Mouse (Mus musculus) embryonic facial prominence, embryonic 14.5 days (tissue): ENCODE results near the gene Rflna. TPM values are rescaled to one million over a fixed set of nuclear protein-coding genes. Genes with fewer than 3 reads are reported as not detected.

ENCODE experiments used
- ATAC-seq: fragments of 200-750 bp; cut with Nextera tagmentation; 2 replicates; pipeline ENCODE4 v1.8.0; 2017; ENCODE audit warnings: low read depth, moderate number of reproducible peaks, moderate TSS enrichment
- DNase-seq: peaks from one replicate; pipeline ENCODE4 v3.0.0-alpha.2; 2015; ENCODE audit warnings: low spot score
- H3K27ac ChIP-seq: fragments of 300-500 bp; sonication (generic); replicated peaks from 2 replicates; pipeline ENCODE4 v1.5.1; 2014; ENCODE audit warnings: low read depth, mild to moderate bottlenecking, low read length, moderate library complexity
- H3K27me3 ChIP-seq: fragments of 300-500 bp; sonication (generic); replicated peaks from 2 replicates; pipeline ENCODE4 v1.6.1; 2014; ENCODE audit warnings: low read length; ENCODE audit not compliant: control insufficient read depth, insufficient read depth
- H3K36me3 ChIP-seq: fragments of 300-500 bp; sonication (generic); 2 replicates; pipeline ENCODE4 v1.6.1; 2014; ENCODE audit warnings: low read length, mixed read lengths; ENCODE audit not compliant: control insufficient read depth, insufficient read depth
- H3K4me1 ChIP-seq: fragments of 300-500 bp; sonication (generic); 2 replicates; pipeline ENCODE4 v1.6.1; 2014; ENCODE audit warnings: antibody characterized with exemption, low read length; ENCODE audit not compliant: control insufficient read depth, insufficient read depth
- H3K4me2 ChIP-seq: fragments of 300-500 bp; sonication (generic); 2 replicates; pipeline ENCODE4 v1.6.1; 2014; ENCODE audit warnings: low read depth, mild to moderate bottlenecking, low read length, moderate library complexity, mixed read lengths
- H3K4me3 ChIP-seq: fragments of 300-500 bp; sonication (generic); 2 replicates; pipeline ENCODE4 v1.5.1; 2014; ENCODE audit warnings: low read depth, mild to moderate bottlenecking, low read length
- H3K9ac ChIP-seq: fragments of 300-500 bp; sonication (generic); 2 replicates; pipeline ENCODE4 v1.6.1; 2014; ENCODE audit warnings: low read depth, mild to moderate bottlenecking, low read length, moderate library complexity, mixed read lengths
- H3K9me3 ChIP-seq: fragments of 300-500 bp; sonication (generic); 2 replicates; pipeline ENCODE4 v1.6.1; 2016; ENCODE audit warnings: low read length; ENCODE audit not compliant: control insufficient read depth
- WGBS: fragments of 180-500 bp; shearing (Covaris S2); extraction: QIAGEN DNeasy Blood & Tissue Kit; methylation state at CpG from one replicate; pipeline ENCODE4 v1.1.7; 2014; 5-methylcytosine and 5-hydroxymethylcytosine counted together
- polyA plus RNA-seq: library from polyadenylated mRNA; unstranded; fragments of >200 nt; fragmentation: Nextera tagmentation; extraction: Ambion mirVana; gene quantifications from 2 replicates; pipeline ENCODE4 v1.2.1, GENCODE M21; 2014

Rflna gene
- polyA plus RNA-seq, 1 experiment from 2014 or later = 19.3 TPM

DNA sequence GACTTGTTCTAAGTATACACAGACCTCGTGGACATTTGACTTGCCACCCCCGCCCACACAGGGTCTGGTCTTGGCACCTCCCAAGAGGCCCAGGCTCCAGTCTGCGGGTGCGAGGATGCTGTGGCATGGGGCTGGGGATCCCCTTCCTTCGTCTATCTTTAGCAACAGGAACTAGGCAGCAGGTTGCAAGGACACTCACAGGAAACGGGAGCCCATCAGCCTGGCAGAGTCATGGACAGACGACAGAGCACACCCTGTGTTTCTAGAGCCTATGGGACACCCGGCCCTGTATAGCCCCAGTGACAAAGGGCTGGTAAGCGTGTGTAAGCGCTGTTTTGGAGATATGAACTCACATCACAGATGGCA lies 49.2 kb downstream of the Rflna start:
- Histone ChIP-seq H3K4me2 (no peak overlapping the region), H3K9ac (0 out of 2 replicates have a peak overlapping the region, but pooled peaks have one; percentile 9), H3K4me3 (no peak overlapping the region), H3K36me3 (peaks cover 73% of the 10 kb centered on the region), H3K27ac (no peak overlapping the region), H3K4me1 (peaks cover 15% of the 10 kb centered on the region), H3K27me3 (no peaks in the 10 kb centered on the region), H3K9me3 (no peaks in the 10 kb centered on the region)
- DNase-seq (no peak), ATAC-seq (no peak)
- 75% methylated on average over 10 of the region's 10 CpGs for WGBS

DNA sequence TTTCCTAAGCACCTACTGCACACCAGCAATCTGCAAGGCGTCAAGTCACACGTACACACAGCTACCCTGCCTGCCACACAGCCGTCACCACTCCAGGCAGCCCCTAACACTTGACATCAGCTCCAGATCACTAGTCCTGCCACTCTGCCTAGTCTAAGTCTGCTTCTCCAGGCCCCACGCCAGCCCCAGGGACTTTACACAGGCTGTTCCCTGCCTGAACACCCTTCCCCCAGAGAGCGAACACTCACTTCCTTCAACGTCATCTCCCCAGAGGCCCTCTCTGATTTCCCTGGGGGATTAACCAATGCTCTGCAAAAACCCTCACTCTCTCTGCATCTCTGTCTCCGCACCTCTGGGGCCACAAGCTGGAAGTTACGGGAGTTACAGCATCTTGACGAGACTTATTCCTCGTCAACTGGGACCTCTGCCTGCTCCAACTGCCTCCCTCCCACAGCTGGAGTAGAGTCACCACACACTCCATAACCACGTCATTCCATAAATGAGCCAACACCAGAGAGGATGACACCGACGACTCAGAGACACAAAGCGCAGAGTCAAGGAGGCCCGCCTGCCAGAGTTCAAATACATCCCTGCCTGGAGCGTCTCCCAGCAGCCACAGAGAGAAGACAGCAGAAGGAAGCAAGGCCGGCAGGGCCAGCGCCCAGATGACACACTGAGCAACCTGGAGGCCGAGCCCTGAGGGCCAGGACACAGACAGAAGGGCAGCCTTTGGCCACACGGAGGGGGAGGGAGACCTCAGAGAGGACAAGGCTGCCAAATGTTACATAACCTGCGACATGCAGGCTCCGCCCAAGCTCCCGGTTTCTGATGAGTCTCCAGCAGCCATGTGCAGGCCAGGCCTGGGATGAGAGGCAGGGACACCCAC lies 49.8 kb downstream of the Rflna start:
- peaks cover 22% of the 10 kb centered on the region for H3K4me1 ChIP-seq
- H3K9me3 ChIP-seq = no peaks in the 10 kb centered on the region
- H3K27ac ChIP-seq = 0 out of 2 replicates have a peak overlapping the region, but pooled peaks have one; percentile 6
- peak; percentile 37 for DNase-seq
- WGBS = 65% methylated on average over 21 of the region's 23 CpGs
- H3K9ac ChIP-seq = 0 out of 2 replicates have a peak overlapping the region, but pooled peaks have one; percentile 9
- no peak for ATAC-seq
- H3K4me3 ChIP-seq = no peak overlapping the region
- no peaks in the 10 kb centered on the region for H3K27me3 ChIP-seq
- H3K4me2 ChIP-seq = no peak overlapping the region
- peaks cover 66% of the 10 kb centered on the region for H3K36me3 ChIP-seq

DNA sequence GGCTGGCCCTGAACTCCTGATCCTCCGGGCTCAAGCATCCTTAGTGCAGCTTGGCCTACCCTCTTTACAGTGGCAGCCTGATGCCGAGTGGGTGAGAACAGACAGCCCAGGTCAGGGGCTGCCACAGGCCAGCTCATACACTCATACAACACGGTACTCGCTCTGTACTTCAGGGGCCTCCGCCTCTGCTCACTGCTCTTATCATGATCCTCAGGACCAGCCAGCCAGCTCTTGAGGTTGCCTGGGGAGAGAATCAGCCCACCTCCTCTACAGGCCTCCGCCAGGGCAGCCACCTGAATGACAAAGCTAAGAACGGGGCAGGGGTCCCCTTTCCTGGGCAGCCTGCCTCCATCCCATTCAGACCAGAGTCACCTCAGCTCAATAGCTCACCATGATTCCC lies 50.6 kb downstream of the Rflna start:
- peaks cover 30% of the 10 kb centered on the region for H3K4me1 ChIP-seq
- peaks cover 58% of the 10 kb centered on the region for H3K36me3 ChIP-seq
- H3K27me3 ChIP-seq = no peaks in the 10 kb centered on the region
- 86% methylated on average over 7 of the region's 7 CpGs for WGBS
- no peak overlapping the region for H3K27ac ChIP-seq
- no peak for ATAC-seq
- H3K9ac ChIP-seq = no peak overlapping the region
- H3K4me2 ChIP-seq = no peak overlapping the region
- H3K4me3 ChIP-seq = no peak overlapping the region
- no peaks in the 10 kb centered on the region for H3K9me3 ChIP-seq
- no peak for DNase-seq

DNA sequence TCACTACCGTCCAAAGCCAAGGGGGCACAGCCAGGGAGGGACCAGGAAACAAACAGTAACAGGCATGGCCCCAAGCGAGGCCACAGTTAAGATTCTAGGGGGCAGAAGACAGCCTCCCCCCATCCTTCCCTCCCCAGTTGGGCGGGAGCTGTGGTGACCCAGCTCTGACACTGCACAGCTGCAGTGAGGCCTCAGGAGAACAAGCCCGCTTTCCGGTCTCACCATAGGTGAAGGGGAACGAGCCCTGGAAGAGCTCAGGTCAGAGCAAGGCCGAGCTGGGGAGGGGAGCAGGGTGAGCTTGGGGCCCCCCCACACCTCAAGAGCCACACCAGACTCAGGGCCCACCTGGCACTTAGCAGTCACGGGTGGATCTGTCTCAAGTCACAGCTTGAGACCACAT lies 52.9 kb downstream of the Rflna start:
- no peak for DNase-seq
- Histone ChIP-seq H3K4me1 (peaks cover 49% of the 10 kb centered on the region), H3K36me3 (peaks cover 36% of the 10 kb centered on the region), H3K9ac (peak overlapping the region; percentile 34; the same call in 1 of the 2 replicates), H3K9me3 (no peaks in the 10 kb centered on the region), H3K27ac (peak overlapping the region; percentile 77), H3K27me3 (no peaks in the 10 kb centered on the region), H3K4me3 (peak overlapping the region; percentile 15; the same call in 1 of the 2 replicates), H3K4me2 (peak overlapping the region; percentile 58; the same call in 1 of the 2 replicates)
- 47% methylated on average over 7 of the region's 8 CpGs for WGBS
- no peak for ATAC-seq

DNA sequence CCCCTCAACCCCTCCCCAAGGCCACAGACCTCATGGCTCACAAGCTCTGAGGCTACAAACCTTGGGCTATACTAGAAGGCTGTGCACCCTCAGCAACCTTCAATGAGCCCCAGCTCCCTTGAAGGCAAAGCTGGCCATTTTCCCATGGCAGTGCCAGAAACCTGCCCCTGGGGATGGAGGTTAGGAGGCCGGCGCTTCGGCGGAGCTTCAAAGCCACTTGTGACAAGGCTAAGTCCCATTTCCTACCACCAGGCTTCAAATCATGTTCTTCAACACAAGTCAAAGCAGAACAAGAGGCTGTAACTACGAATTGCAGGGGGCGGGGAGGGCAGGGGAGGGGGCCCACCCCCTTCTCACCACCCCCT lies 53.3 kb downstream of the Rflna start:
- Histone ChIP-seq H3K27ac (peak overlapping the region; percentile 77), H3K27me3 (no peaks in the 10 kb centered on the region), H3K4me3 (peak overlapping the region; percentile 15), H3K4me1 (peaks cover 49% of the 10 kb centered on the region), H3K4me2 (peak overlapping the region; percentile 58), H3K9ac (peak overlapping the region; percentile 34; the same call in 1 of the 2 replicates), H3K36me3 (peaks cover 33% of the 10 kb centered on the region), H3K9me3 (no peaks in the 10 kb centered on the region)
- no peak for ATAC-seq
- DNase-seq = peak; percentile 36
- 24% methylated on average over 6 of the region's 6 CpGs for WGBS

DNA sequence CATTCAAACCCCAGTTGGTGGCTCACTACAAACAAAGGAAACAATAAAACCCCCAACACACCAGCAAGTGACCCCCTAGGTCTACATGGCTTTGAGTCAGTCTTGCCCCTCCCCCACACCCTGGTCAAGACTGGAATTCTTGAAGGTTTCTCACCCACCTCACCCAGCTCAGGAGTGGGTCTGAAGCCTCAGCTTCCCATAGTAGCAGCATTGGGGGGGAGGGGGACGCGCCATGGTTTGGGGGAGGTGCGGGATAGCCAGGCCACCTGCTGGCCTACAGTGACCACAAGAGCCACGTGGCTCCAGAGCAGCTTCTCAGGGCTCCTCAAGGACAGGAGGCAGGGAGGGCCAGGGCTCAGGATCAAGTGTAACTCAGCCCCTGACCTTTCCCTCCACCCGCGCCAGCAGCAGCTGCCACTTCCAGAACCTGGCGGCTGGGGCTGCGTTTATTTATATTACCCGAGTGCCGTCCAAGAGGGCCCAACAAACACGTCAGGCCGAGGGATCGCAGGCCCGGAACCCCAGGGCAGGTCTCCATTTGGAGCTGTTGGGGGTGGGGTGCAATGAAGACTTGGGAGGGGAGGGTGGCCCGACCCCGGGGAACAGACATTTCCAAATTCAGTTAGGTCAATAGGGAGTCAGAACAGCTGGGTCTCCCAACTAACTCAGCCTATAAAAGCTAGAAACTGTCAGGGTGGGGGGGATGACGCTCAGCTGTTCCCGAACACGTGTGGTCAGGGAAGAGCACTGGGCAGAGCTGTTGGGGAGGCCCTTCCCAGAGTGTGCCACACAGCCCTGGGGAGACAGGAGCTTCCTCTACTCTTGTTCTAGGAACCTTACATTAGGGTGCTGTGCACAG lies 53.9 kb downstream of the Rflna start:
- Histone ChIP-seq H3K27me3 (no peaks in the 10 kb centered on the region), H3K27ac (peak overlapping the region; percentile 77), H3K4me3 (peak overlapping the region; percentile 15), H3K4me2 (peak overlapping the region; percentile 58), H3K36me3 (peaks cover 39% of the 10 kb centered on the region), H3K9me3 (no peaks in the 10 kb centered on the region), H3K9ac (peak overlapping the region; percentile 43; the same call in 1 of the 2 replicates), H3K4me1 (peaks cover 49% of the 10 kb centered on the region)
- peak; percentile 73 for DNase-seq
- 16% methylated on average over 17 of the region's 19 CpGs for WGBS
- ATAC-seq = peak; percentile 23

DNA sequence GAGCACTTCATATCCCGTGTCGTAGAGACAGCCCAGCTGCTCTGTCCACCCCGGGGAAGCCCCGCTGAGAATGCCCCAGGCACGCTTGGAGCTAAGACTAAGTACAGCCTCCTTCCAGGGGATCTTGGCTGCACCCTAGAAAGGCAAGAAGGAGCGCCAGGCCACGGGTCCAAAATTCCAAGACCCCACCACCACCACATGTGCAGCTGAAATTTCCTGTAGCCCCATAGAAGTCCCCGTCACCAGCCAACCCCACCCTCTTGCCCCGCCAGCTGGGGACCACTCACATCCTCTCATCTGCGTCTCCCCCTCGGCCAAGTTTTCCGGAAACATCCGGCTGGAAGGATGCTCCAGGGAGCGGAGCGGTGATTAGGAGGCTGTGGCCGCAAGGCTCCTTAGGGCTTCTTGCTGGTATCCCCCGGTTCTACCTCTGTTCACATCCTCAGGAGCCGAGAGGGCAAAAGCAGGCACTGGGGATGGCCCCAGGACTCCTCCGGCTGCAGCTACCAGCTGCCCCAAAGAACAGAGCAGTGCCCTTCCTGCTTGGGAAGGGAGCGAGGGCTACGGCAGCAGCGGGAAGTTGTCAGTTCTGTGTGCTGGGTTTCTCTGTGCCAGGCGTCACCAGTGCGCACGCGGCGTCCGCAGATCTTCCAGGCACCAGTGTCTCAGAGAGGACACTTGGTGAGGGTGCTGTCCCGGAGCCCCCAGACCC lies 54.7 kb downstream of the Rflna start:
- Histone ChIP-seq H3K27ac (peak overlapping the region; percentile 77), H3K27me3 (no peaks in the 10 kb centered on the region), H3K9me3 (no peaks in the 10 kb centered on the region), H3K9ac (peak overlapping the region; percentile 39), H3K4me2 (peak overlapping the region; percentile 58), H3K4me1 (peaks cover 49% of the 10 kb centered on the region), H3K36me3 (peaks cover 40% of the 10 kb centered on the region), H3K4me3 (peak overlapping the region; percentile 30)
- no peak for DNase-seq
- ATAC-seq = 0 out of 2 replicates have a peak, but pooled peaks have one; percentile 1
- 19% methylated on average over 27 of the region's 29 CpGs for WGBS

DNA sequence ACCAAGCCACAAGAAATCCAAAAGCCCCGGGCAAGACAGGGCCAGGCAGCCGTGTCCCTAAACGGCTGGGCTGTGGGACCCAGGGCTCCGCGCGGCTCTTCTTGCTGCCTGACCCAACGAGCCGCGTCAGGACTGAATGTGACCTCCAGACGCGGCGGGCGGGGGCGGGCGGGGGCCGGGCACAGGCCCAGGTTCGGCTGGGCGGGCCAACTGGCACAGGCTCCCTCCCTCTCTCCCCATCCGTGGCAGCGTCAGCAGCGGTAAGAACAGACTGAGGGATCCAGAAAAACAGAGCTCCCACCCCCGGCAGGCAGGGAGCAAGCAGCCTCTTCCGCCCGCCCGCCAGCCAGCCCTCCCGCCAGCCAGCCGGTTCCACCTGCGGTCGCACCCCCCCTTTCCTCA lies 55.2 kb downstream of the Rflna start:
- peak; percentile 89 for DNase-seq
- ATAC-seq = peak; percentile 62
- Histone ChIP-seq H3K9me3 (no peaks in the 10 kb centered on the region), H3K36me3 (peaks cover 34% of the 10 kb centered on the region), H3K27me3 (no peaks in the 10 kb centered on the region), H3K4me3 (peak overlapping the region; percentile 30), H3K27ac (peak overlapping the region; percentile 77), H3K9ac (peak overlapping the region; percentile 39), H3K4me2 (peak overlapping the region; percentile 58), H3K4me1 (peaks cover 49% of the 10 kb centered on the region)
- 0% methylated on average over 3 of the region's 29 CpGs for WGBS
